Mouse (Mus musculus): ENCODE measurements around the gene Olfr67. TPM values are rescaled to one million over a fixed set of nuclear protein-coding genes. Genes with fewer than 3 reads are reported as not detected.
"Not testable (repeated sequence)": the region's sequence is repeated elsewhere in the genome, so short reads cannot be mapped to it uniquely, and the experiment has no call there.

Olfr67 gene
- polyA plus RNA-seq, 1 experiment from 2014 or later, result not detected

DNA sequence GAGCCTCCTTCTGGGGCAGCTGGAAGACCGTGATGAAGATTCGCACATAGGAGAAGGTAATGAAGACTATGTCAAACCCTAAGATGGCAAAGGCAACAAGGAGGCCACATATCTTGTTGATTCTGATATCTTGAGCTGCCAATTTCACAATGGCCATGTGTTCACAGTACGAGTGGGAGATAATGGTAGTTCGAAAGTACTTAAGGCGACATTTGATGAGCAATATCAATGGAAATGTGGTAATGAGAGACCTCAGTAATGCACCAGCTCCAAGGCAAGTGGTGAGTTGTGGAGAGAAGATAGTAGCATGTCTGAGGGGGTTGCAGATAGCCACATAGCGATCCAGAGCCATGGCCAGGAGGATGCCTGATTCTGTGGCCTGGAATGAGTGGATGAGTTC lies 23.9 kb downstream of the Olfr67 start:
- H3K4me2 ChIP-seq, result 0 out of 2 replicates have a peak overlapping the region, but pooled peaks have one; percentile 18
- H3K9me3 ChIP-seq (replicated peaks); H3K36me3 ChIP-seq; H3K4me3 ChIP-seq; H3K27me3 ChIP-seq (replicated peaks); H3K27ac ChIP-seq; H3K4me1 ChIP-seq; H3K9ac ChIP-seq: not testable (repeated sequence)
- ATAC-seq, result peak; percentile 88
- WGBS (ENCODE audit: insufficient replicate concordance), result 34% methylated on average over 6 of the region's 6 CpGs

DNA sequence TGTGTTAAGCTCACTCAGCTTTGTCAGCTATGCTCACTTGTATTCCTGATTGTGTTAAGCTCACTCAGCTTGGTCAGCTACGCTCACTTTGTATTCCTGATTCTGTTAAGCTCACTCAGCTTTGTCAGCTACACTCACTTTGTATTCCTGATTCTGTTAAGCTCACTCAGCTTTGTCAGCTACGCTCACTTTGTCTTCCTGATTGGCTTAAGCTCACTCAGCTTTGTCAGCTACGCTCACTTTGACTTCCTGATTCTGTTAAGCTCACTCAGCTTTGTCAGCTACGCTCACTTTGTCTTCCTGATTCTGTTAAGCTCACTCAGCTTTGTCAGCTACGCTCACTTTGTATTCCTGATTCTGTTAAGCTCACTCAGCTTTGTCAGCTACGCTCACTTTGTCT lies 29.4 kb downstream of the Olfr67 start:
- ATAC-seq; H3K27ac ChIP-seq; H3K9ac ChIP-seq; H3K4me3 ChIP-seq; H3K9me3 ChIP-seq (replicated peaks); H3K4me2 ChIP-seq; H3K4me1 ChIP-seq; H3K36me3 ChIP-seq; H3K27me3 ChIP-seq (replicated peaks): not testable (repeated sequence)
- WGBS (ENCODE audit: insufficient replicate concordance), result 57% methylated on average over 6 of the region's 6 CpGs

- no peak within 1 kb of the TSS for H3K4me3 ChIP-seq
- H3K4me2 ChIP-seq, result no peak within 1 kb of the TSS
- no peak within 1 kb of the TSS for H3K9ac ChIP-seq
- H3K27ac ChIP-seq, result no peak within 1 kb of the TSS
- H3K36me3 ChIP-seq, result no peaks in the 10 kb centered on the region
- no peaks in the 10 kb centered on the region for H3K4me1 ChIP-seq
- no peaks in the 10 kb centered on the region for H3K9me3 ChIP-seq (replicated peaks)
- ATAC-seq, result no peak
- H3K27me3 ChIP-seq (replicated peaks), result no peaks in the 10 kb centered on the region
- WGBS (ENCODE audit: insufficient replicate concordance), result 42% methylated on average over 2 of the region's 2 CpGs
Measured at GRCm38 (mm10) chr7:103757233-103757632, 34.4 kb downstream of the Olfr67 start, which contains the start of gene Olfr630. TSS of gene Olfr630 (minus strand) at chr7:103757333.

DNA sequence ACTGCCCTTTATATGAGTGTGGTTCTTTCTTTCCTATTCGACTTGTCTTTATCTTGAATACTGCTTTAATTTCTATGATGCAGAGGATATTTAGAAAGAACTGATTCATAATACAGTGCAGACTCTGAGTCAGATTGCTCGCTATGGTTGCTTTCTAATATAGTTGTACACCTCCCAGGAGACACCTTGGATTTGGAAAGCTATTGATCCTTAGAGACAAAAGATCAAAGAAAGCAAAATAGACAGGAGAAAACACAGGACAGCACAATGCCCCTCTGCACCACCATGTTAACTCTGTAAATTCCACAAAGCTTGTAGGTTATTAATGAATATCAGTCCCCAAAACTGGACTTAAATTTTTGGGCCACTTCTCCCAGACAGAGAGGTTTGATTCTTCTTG lies 46.8 kb downstream of the Olfr67 start, which contains the start of gene Olfr629:
Gene Olfr629 (minus strand): TSS at position 101 of the 400 bp plus-strand sequence.
- H3K9ac ChIP-seq, result no peak within 1 kb of the TSS
- H3K36me3 ChIP-seq, result no peaks in the 10 kb centered on the region
- WGBS (ENCODE audit: insufficient replicate concordance), result 65% methylated on average over 2 of the region's 2 CpGs
- H3K4me1 ChIP-seq, result no peaks in the 10 kb centered on the region
- H3K4me3 ChIP-seq, result no peak within 1 kb of the TSS
- no peak for ATAC-seq
- H3K27ac ChIP-seq, result no peak within 1 kb of the TSS
- no peaks in the 10 kb centered on the region for H3K27me3 ChIP-seq (replicated peaks)
- no peaks in the 10 kb centered on the region for H3K9me3 ChIP-seq (replicated peaks)
- H3K4me2 ChIP-seq, result no peak within 1 kb of the TSS

Other genes with a start within 250 kb of the Olfr67 start
- not detected in 2 replicates for gene Olfr612, start 249.1 kb downstream of the Olfr67 start, polyA plus RNA-seq (2016; fragmentation: Nextera tagmentation; extraction: Ambion mirVana)
- not detected in 2 replicates for gene Olfr613, start 243.7 kb downstream of the Olfr67 start, polyA plus RNA-seq (2016; fragmentation: Nextera tagmentation; extraction: Ambion mirVana)
- gene Olfr615, start 235.7 kb downstream of the Olfr67 start, polyA plus RNA-seq (2016; fragmentation: Nextera tagmentation; extraction: Ambion mirVana), result not detected in 2 replicates
- not detected in 2 replicates for gene Olfr616, start 222.7 kb downstream of the Olfr67 start, polyA plus RNA-seq (2016; fragmentation: Nextera tagmentation; extraction: Ambion mirVana)
- gene Olfr617, start 218.8 kb downstream of the Olfr67 start, polyA plus RNA-seq (2016; fragmentation: Nextera tagmentation; extraction: Ambion mirVana), result not detected in 2 replicates
- gene Olfr618, start 201.7 kb downstream of the Olfr67 start, polyA plus RNA-seq (2016; fragmentation: Nextera tagmentation; extraction: Ambion mirVana), result not detected in 2 replicates
- gene Olfr619, start 191.2 kb downstream of the Olfr67 start, polyA plus RNA-seq (2016; fragmentation: Nextera tagmentation; extraction: Ambion mirVana), result not detected in 2 replicates
- not detected in 2 replicates for gene Olfr620, start 179.3 kb downstream of the Olfr67 start, polyA plus RNA-seq (2016; fragmentation: Nextera tagmentation; extraction: Ambion mirVana)
- gene Olfr622, start 149.1 kb downstream of the Olfr67 start, polyA plus RNA-seq (2016; fragmentation: Nextera tagmentation; extraction: Ambion mirVana), result not detected in 2 replicates
- gene Olfr623, start 128.1 kb downstream of the Olfr67 start, polyA plus RNA-seq (2016; fragmentation: Nextera tagmentation; extraction: Ambion mirVana), result not detected in 2 replicates
- gene Olfr624, start 120.6 kb downstream of the Olfr67 start, polyA plus RNA-seq (2016; fragmentation: Nextera tagmentation; extraction: Ambion mirVana), result not detected in 2 replicates
- not detected in 2 replicates for gene Olfr625-ps1, start 109.1 kb downstream of the Olfr67 start, polyA plus RNA-seq (2016; fragmentation: Nextera tagmentation; extraction: Ambion mirVana)
- not detected in 2 replicates for gene Olfr243, start 77.2 kb downstream of the Olfr67 start, polyA plus RNA-seq (2016; fragmentation: Nextera tagmentation; extraction: Ambion mirVana)
- gene Olfr628, start 61.4 kb downstream of the Olfr67 start, polyA plus RNA-seq (2016; fragmentation: Nextera tagmentation; extraction: Ambion mirVana), result not detected in 2 replicates
- gene Olfr629, start 46.9 kb downstream of the Olfr67 start, polyA plus RNA-seq (2016; fragmentation: Nextera tagmentation; extraction: Ambion mirVana), result 0.05 TPM in 1 of 2 replicates, not detected in the other
- not detected in 2 replicates for gene Olfr630, start 34.5 kb downstream of the Olfr67 start, polyA plus RNA-seq (2016; fragmentation: Nextera tagmentation; extraction: Ambion mirVana)
- gene Olfr69, start 20.2 kb downstream of the Olfr67 start, polyA plus RNA-seq (2016; fragmentation: Nextera tagmentation; extraction: Ambion mirVana), result not detected in 2 replicates
- not detected in 2 replicates for gene Olfr68, start 12.1 kb downstream of the Olfr67 start, polyA plus RNA-seq (2016; fragmentation: Nextera tagmentation; extraction: Ambion mirVana)
- gene Hbb-bt, start 22.2 kb upstream of the Olfr67 start, polyA plus RNA-seq (2016; fragmentation: Nextera tagmentation; extraction: Ambion mirVana), result 37,996 and 38,837 TPM in 2 replicates
- gene Hbb-bs, start 36.3 kb upstream of the Olfr67 start, polyA plus RNA-seq (2016; fragmentation: Nextera tagmentation; extraction: Ambion mirVana), result 70,723 and 73,152 TPM in 2 replicates
- gene Hbb-bh2, start 48.7 kb upstream of the Olfr67 start, polyA plus RNA-seq (2016; fragmentation: Nextera tagmentation; extraction: Ambion mirVana), result 0.72 and 1.2 TPM in 2 replicates
- gene Hbb-bh1, start 51.3 kb upstream of the Olfr67 start, polyA plus RNA-seq (2016; fragmentation: Nextera tagmentation; extraction: Ambion mirVana), result 1,392 and 1,481 TPM in 2 replicates
- gene Hbb-y, start 61.4 kb upstream of the Olfr67 start, polyA plus RNA-seq (2016; fragmentation: Nextera tagmentation; extraction: Ambion mirVana), result 9,927 and 10,875 TPM in 2 replicates
- gene Olfr66, start 94.4 kb upstream of the Olfr67 start, polyA plus RNA-seq (2016; fragmentation: Nextera tagmentation; extraction: Ambion mirVana), result not detected in 2 replicates
- gene Olfr64, start 102.7 kb upstream of the Olfr67 start, polyA plus RNA-seq (2016; fragmentation: Nextera tagmentation; extraction: Ambion mirVana), result not detected in 2 replicates
- not detected in 2 replicates for gene Olfr65, start 111.7 kb upstream of the Olfr67 start, polyA plus RNA-seq (2016; fragmentation: Nextera tagmentation; extraction: Ambion mirVana)
- 0.30 TPM in 1 of 2 replicates, not detected in the other for gene Olfr631, start 137.0 kb upstream of the Olfr67 start, polyA plus RNA-seq (2016; fragmentation: Nextera tagmentation; extraction: Ambion mirVana)
- gene Olfr632, start 142.5 kb upstream of the Olfr67 start, polyA plus RNA-seq (2016; fragmentation: Nextera tagmentation; extraction: Ambion mirVana), result 0.17 and 0.35 TPM in 2 replicates
- gene Olfr633, start 152.6 kb upstream of the Olfr67 start, polyA plus RNA-seq (2016; fragmentation: Nextera tagmentation; extraction: Ambion mirVana), result 0.08 TPM in 1 of 2 replicates, not detected in the other
- gene Olfr635, start 179.3 kb upstream of the Olfr67 start, polyA plus RNA-seq (2016; fragmentation: Nextera tagmentation; extraction: Ambion mirVana), result not detected in 2 replicates
- not detected in 2 replicates for gene Olfr638, start 206.9 kb upstream of the Olfr67 start, polyA plus RNA-seq (2016; fragmentation: Nextera tagmentation; extraction: Ambion mirVana)
- gene Olfr639, start 225.5 kb upstream of the Olfr67 start, polyA plus RNA-seq (2016; fragmentation: Nextera tagmentation; extraction: Ambion mirVana), result not detected in 2 replicates
- not detected in 2 replicates for gene Olfr640, start 233.8 kb upstream of the Olfr67 start, polyA plus RNA-seq (2016; fragmentation: Nextera tagmentation; extraction: Ambion mirVana)
- gene Olfr641, start 243.6 kb upstream of the Olfr67 start, polyA plus RNA-seq (2016; fragmentation: Nextera tagmentation; extraction: Ambion mirVana), result not detected in 2 replicates

Data from liver, embryonic 12.5 days (tissue).